Mouse (Mus musculus) right cerebral cortex, adult 2 months (tissue): ENCODE results near the gene Kmt5a.
"Not testable (repeated sequence)": the region's sequence is repeated elsewhere in the genome, so short reads cannot be mapped to it uniquely, and the experiment has no call there.

Experiments
- DNase-seq, 2 experiments: peaks; one replicate each; pipeline ENCODE4 v3.0.0; 2021 to 2022; ENCODE audit warnings: low spot score in 2 of 2

Gene Kmt5a

GRCm38 (mm10) chr5:124445621-124446293 lies 6.0 kb downstream of the Kmt5a start:
- DNase-seq: no peak

GRCm38 (mm10) chr5:124446301-124446881 lies 6.7 kb downstream of the Kmt5a start:
- no peak for DNase-seq

- DNase-seq: peak in 1 of 2 experiments; percentile 45
Observed at GRCm38 (mm10) chr5:124449494-124449893, 9.8 kb downstream of the Kmt5a start.

- no peak for DNase-seq
Observed at GRCm38 (mm10) chr5:124450051-124450450, 10.3 kb downstream of the Kmt5a start.

GRCm38 (mm10) chr5:124450641-124451340 lies 11.1 kb downstream of the Kmt5a start:
- DNase-seq: no peak

GRCm38 (mm10) chr5:124452494-124453228 lies 12.9 kb downstream of the Kmt5a start:
- peak; percentile 54 to 68 for DNase-seq

- peak; percentile 51 to 65 for DNase-seq
Observed at GRCm38 (mm10) chr5:124453339-124454081, 13.8 kb downstream of the Kmt5a start.

GRCm38 (mm10) chr5:124454082-124454419 lies 14.3 kb downstream of the Kmt5a start:
- DNase-seq: no peak

- peak in 1 of 2 experiments; percentile 52 for DNase-seq
Observed at GRCm38 (mm10) chr5:124456762-124457161, 17.0 kb downstream of the Kmt5a start.

GRCm38 (mm10) chr5:124460922-124461321 lies 21.2 kb downstream of the Kmt5a start:
- DNase-seq: not testable (repeated sequence)

- DNase-seq: no peak
Observed at GRCm38 (mm10) chr5:124462297-124463025, 22.7 kb downstream of the Kmt5a start.

- no peak for DNase-seq
Observed at GRCm38 (mm10) chr5:124463462-124463861, 23.7 kb downstream of the Kmt5a start.

- DNase-seq: no peak
Observed at GRCm38 (mm10) chr5:124464905-124465304, 25.2 kb downstream of the Kmt5a start.

GRCm38 (mm10) chr5:124467766-124468165 lies 28.0 kb downstream of the Kmt5a start:
- DNase-seq: no peak

- DNase-seq: peak; percentile 56 to 58
Observed at GRCm38 (mm10) chr5:124468365-124468764, 28.6 kb downstream of the Kmt5a start.

- no peak for DNase-seq
Observed at GRCm38 (mm10) chr5:124469486-124469885, 29.8 kb downstream of the Kmt5a start.

- no peak for DNase-seq
Observed at GRCm38 (mm10) chr5:124470591-124471171, 31.0 kb downstream of the Kmt5a start.

GRCm38 (mm10) chr5:124478873-124479204 lies 39.1 kb downstream of the Kmt5a start:
- DNase-seq: no peak

- DNase-seq: no peak
Observed at GRCm38 (mm10) chr5:124480119-124480518, 40.4 kb downstream of the Kmt5a start.

- DNase-seq: no peak
Observed at GRCm38 (mm10) chr5:124481714-124482113, 42.0 kb downstream of the Kmt5a start.
